Mouse (Mus musculus) heart, embryonic 14.5 days (tissue): ENCODE results near the gene Ascl1. TPM values are rescaled to one million over a fixed set of nuclear protein-coding genes. Genes with fewer than 3 reads are reported as not detected.

Source experiments
- ATAC-seq: fragments of 200-750 bp; cut with Nextera tagmentation; 2 replicates; pipeline ENCODE4 v1.8.0; 2017; ENCODE audit warnings: low read depth, moderate TSS enrichment; ENCODE audit not compliant: insufficient number of reproducible peaks, insufficient read depth, low FRiP score
- H3K27ac ChIP-seq, 2 experiments: fragments of 200-500 bp in 1 of 2; fragments of 300-500 bp in 1 of 2; sonication (generic) in 1 of 2; replicated peaks in 1 of 2; 2 replicates each; pipeline ENCODE4 v1.5.1; 2012 to 2014; ENCODE audit warnings: low read depth in 2 of 2, low read length in 2 of 2, control low read depth in 1 of 2, mild to moderate bottlenecking in 1 of 2, mixed read lengths in 1 of 2; ENCODE audit not compliant: control insufficient read depth in 1 of 2, insufficient read depth in 1 of 2
- H3K27me3 ChIP-seq: fragments of 300-500 bp; sonication (generic); 2 replicates; pipeline ENCODE4 v1.6.1; 2014; ENCODE audit warnings: mild to moderate bottlenecking, low read length, control low read depth; ENCODE audit not compliant: control insufficient read depth, insufficient read depth
- H3K36me3 ChIP-seq: fragments of 300-500 bp; sonication (generic); 2 replicates; pipeline ENCODE4 v1.6.1; 2014; ENCODE audit warnings: mild to moderate bottlenecking, control low read depth, low read length, mixed read lengths; ENCODE audit not compliant: control insufficient read depth, insufficient read depth
- H3K4me1 ChIP-seq, 2 experiments: fragments of 200-500 bp in 1 of 2; fragments of 300-500 bp in 1 of 2; sonication (generic) in 1 of 2; 2 replicates each; pipeline ENCODE4 v1.6.1; 2012 to 2014; ENCODE audit warnings: low read length in 2 of 2, control low read depth in 1 of 2, mixed read lengths in 1 of 2; ENCODE audit not compliant: control insufficient read depth in 2 of 2, insufficient read depth in 2 of 2
- H3K4me2 ChIP-seq: fragments of 300-500 bp; sonication (generic); 2 replicates; pipeline ENCODE4 v1.6.1; 2014; ENCODE audit warnings: mild to moderate bottlenecking, low read length
- H3K4me3 ChIP-seq, 2 experiments: fragments of 200-500 bp in 1 of 2; fragments of 300-500 bp in 1 of 2; sonication (generic) in 1 of 2; 2 replicates each; pipeline ENCODE4 v1.5.1; 2012 to 2014; ENCODE audit warnings: low read length in 2 of 2, mild to moderate bottlenecking in 2 of 2, control low read depth in 1 of 2, low read depth in 1 of 2, moderate library complexity in 1 of 2; ENCODE audit not compliant: control insufficient read depth in 1 of 2, insufficient read depth in 1 of 2
- H3K9ac ChIP-seq: fragments of 300-500 bp; sonication (generic); 2 replicates; pipeline ENCODE4 v1.6.1; 2014; ENCODE audit warnings: mild to moderate bottlenecking, low read length
- H3K9me3 ChIP-seq: fragments of 300-500 bp; sonication (generic); 2 replicates; pipeline ENCODE4 v1.6.1; 2016; ENCODE audit warnings: low read length, control low read depth; ENCODE audit not compliant: control insufficient read depth
- WGBS: fragments of 180-500 bp; shearing (Covaris S2); extraction: QIAGEN DNeasy Blood & Tissue Kit; methylation state at CpG from one replicate; pipeline ENCODE4 v1.1.7; 2014; 5-methylcytosine and 5-hydroxymethylcytosine counted together
- polyA plus RNA-seq: library from polyadenylated mRNA; unstranded; fragments of >200 nt; fragmentation: Nextera tagmentation; extraction: Ambion mirVana; gene quantifications from 2 replicates; pipeline ENCODE4 v1.2.1, GENCODE M21; 2014

Gene Ascl1
- polyA plus RNA-seq, 1 experiment from 2014 or later, result 0.36 TPM

- ATAC-seq, result no peak
- Histone ChIP-seq H3K27ac (no peak overlapping the region), H3K9me3 (no peaks in the 10 kb centered on the region), H3K4me3 (no peak overlapping the region), H3K4me1 (no peaks in the 10 kb centered on the region), H3K4me2 (no peak overlapping the region), H3K27me3 (no peaks in the 10 kb centered on the region), H3K9ac (no peak overlapping the region), H3K36me3 (no peaks in the 10 kb centered on the region)
- 63% methylated on average over 5 of the region's 5 CpGs for WGBS
Observed at GRCm38 (mm10) chr10:87448257-87448656, 45.2 kb downstream of the Ascl1 start.

GRCm38 (mm10) chr10:87447754-87448095 is 45.7 kb downstream of the Ascl1 start:
- 3% methylated on average over 9 of the region's 9 CpGs for WGBS

GRCm38 (mm10) chr10:87446829-87447753 is 46.4 kb downstream of the Ascl1 start:
- Histone ChIP-seq H3K9me3 (no peaks in the 10 kb centered on the region), H3K9ac (no peak overlapping the region), H3K27ac (no peak overlapping the region), H3K27me3 (no peaks in the 10 kb centered on the region), H3K4me1 (no peaks in the 10 kb centered on the region), H3K4me3 (no peak overlapping the region), H3K4me2 (no peak overlapping the region), H3K36me3 (no peaks in the 10 kb centered on the region)
- no peak for ATAC-seq
- WGBS, result 28% methylated on average over 13 of the region's 13 CpGs

More at GRCm38 (mm10) chr10:87447754-87448095, 45.7 kb downstream of the Ascl1 start:
- no peaks in the 10 kb centered on the region for H3K9me3 ChIP-seq
- no peak overlapping the region for H3K27ac ChIP-seq
- ATAC-seq, result no peak
- H3K4me3 ChIP-seq, result no peak overlapping the region
- no peaks in the 10 kb centered on the region for H3K27me3 ChIP-seq
- H3K4me1 ChIP-seq, result no peaks in the 10 kb centered on the region
- no peak overlapping the region for H3K4me2 ChIP-seq
- no peak overlapping the region for H3K9ac ChIP-seq
- no peaks in the 10 kb centered on the region for H3K36me3 ChIP-seq

- no peak overlapping the region for H3K4me3 ChIP-seq
- no peaks in the 10 kb centered on the region for H3K4me1 ChIP-seq
- H3K27ac ChIP-seq, result no peak overlapping the region
- no peak for ATAC-seq
- no peaks in the 10 kb centered on the region for H3K27me3 ChIP-seq
- H3K9ac ChIP-seq, result no peak overlapping the region
- no peaks in the 10 kb centered on the region for H3K9me3 ChIP-seq
- no peaks in the 10 kb centered on the region for H3K36me3 ChIP-seq
- H3K4me2 ChIP-seq, result no peak overlapping the region
- 51% methylated on average over 2 of the region's 2 CpGs for WGBS
Observed at GRCm38 (mm10) chr10:87446139-87446828, 47.2 kb downstream of the Ascl1 start.

Other genes starting within 250 kb of the Ascl1 start
- gene Pah, start 28.1 kb upstream of the Ascl1 start, polyA plus RNA-seq, result not detected in 2 replicates